Mouse (Mus musculus): ENCODE measurements around the gene Scamp3. TPM values are rescaled to one million over a fixed set of nuclear protein-coding genes. Genes with fewer than 3 reads are reported as not detected.
"Not testable (repeated sequence)": the region's sequence is repeated elsewhere in the genome, so short reads cannot be mapped to it uniquely, and the experiment has no call there.

Scamp3 gene
- polyA plus RNA-seq, 1 experiment from 2014 or later: 79.6 TPM

GRCm38 (mm10) chr3:89156951-89157350 is 20.3 kb upstream of the Scamp3 start:
- H3K4me3 ChIP-seq (ENCODE audit: inconsistent target): no peak overlapping the region
- no peak overlapping the region for H3K27ac ChIP-seq
- WGBS (ENCODE audit: missing documents): 50% methylated on average over 8 of the region's 8 CpGs
- no peaks in the 10 kb centered on the region for H3K79me2 ChIP-seq (ENCODE audit: inconsistent target)
- H3K36me3 ChIP-seq (ENCODE audit: inconsistent target): no peaks in the 10 kb centered on the region

GRCm38 (mm10) chr3:89158651-89159050 is 18.6 kb upstream of the Scamp3 start:
- Histone ChIP-seq H3K36me3 (ENCODE audit: inconsistent target) (no peaks in the 10 kb centered on the region), H3K27ac (no peak overlapping the region), H3K4me3 (ENCODE audit: inconsistent target) (no peak overlapping the region), H3K79me2 (ENCODE audit: inconsistent target) (no peaks in the 10 kb centered on the region)
- WGBS (ENCODE audit: missing documents): 33% methylated on average over 7 of the region's 7 CpGs

GRCm38 (mm10) chr3:89159211-89159610 is 18.1 kb upstream of the Scamp3 start:
- Histone ChIP-seq H3K27ac (no peak overlapping the region), H3K36me3 (ENCODE audit: inconsistent target) (no peaks in the 10 kb centered on the region), H3K79me2 (ENCODE audit: inconsistent target) (no peaks in the 10 kb centered on the region), H3K4me3 (ENCODE audit: inconsistent target) (no peak overlapping the region)
- WGBS (ENCODE audit: missing documents): 6% methylated on average over 13 of the region's 13 CpGs

- WGBS (ENCODE audit: missing documents): under 1% methylated on average over 49 of the region's 66 CpGs
Measured at GRCm38 (mm10) chr3:89159616-89160344, 17.5 kb upstream of the Scamp3 start, which contains the start of gene Hcn3. TSS of gene Hcn3 (minus strand) at chr3:89160196.

GRCm38 (mm10) chr3:89161207-89161606 is 16.1 kb upstream of the Scamp3 start:
- H3K36me3 ChIP-seq (ENCODE audit: inconsistent target); H3K4me3 ChIP-seq (ENCODE audit: inconsistent target); H3K27ac ChIP-seq: not testable (repeated sequence)
- H3K79me2 ChIP-seq (ENCODE audit: inconsistent target): peaks cover 12% of the 10 kb centered on the region

More at GRCm38 (mm10) chr3:89159616-89160344, 17.5 kb upstream of the Scamp3 start, which contains the start of gene Hcn3:
- Histone ChIP-seq H3K4me3 (ENCODE audit: inconsistent target) (no peak within 1 kb of the TSS), H3K27ac (no peak within 1 kb of the TSS), H3K36me3 (ENCODE audit: inconsistent target) (no peaks in the 10 kb centered on the region), H3K79me2 (ENCODE audit: inconsistent target) (no peaks in the 10 kb centered on the region)

GRCm38 (mm10) chr3:89161786-89162185 is 15.5 kb upstream of the Scamp3 start:
- Histone ChIP-seq H3K4me3 (ENCODE audit: inconsistent target) (no peak overlapping the region), H3K27ac (no peak overlapping the region), H3K36me3 (ENCODE audit: inconsistent target) (no peaks in the 10 kb centered on the region), H3K79me2 (ENCODE audit: inconsistent target) (peaks cover 18% of the 10 kb centered on the region)
- 100% methylated on average over 4 of the region's 4 CpGs for WGBS (ENCODE audit: missing documents)

- Histone ChIP-seq H3K27ac (peak overlapping the region; percentile 71), H3K79me2 (ENCODE audit: inconsistent target) (peaks cover 30% of the 10 kb centered on the region), H3K4me3 (ENCODE audit: inconsistent target) (no peak overlapping the region), H3K36me3 (ENCODE audit: inconsistent target) (peaks cover 12% of the 10 kb centered on the region; the same call in 1 of the 2 replicates)
- WGBS (ENCODE audit: missing documents): 86% methylated on average over 1 of the region's 1 CpGs
Measured at GRCm38 (mm10) chr3:89163123-89163522, 14.2 kb upstream of the Scamp3 start.

- H3K4me3 ChIP-seq (ENCODE audit: inconsistent target): peak overlapping the region; percentile 40
Measured at GRCm38 (mm10) chr3:89163643-89164245, 13.5 kb upstream of the Scamp3 start.

GRCm38 (mm10) chr3:89164506-89165267 is 12.6 kb upstream of the Scamp3 start, which contains the start of gene Clk2:
TSS of gene Clk2 (plus strand) at chr3:89164795.
- H3K27ac ChIP-seq: peak within 1 kb of the TSS; percentile 71
- WGBS (ENCODE audit: missing documents): under 1% methylated on average over 63 of the region's 79 CpGs
- peak within 1 kb of the TSS; percentile 79 for H3K4me3 ChIP-seq (ENCODE audit: inconsistent target)
- H3K36me3 ChIP-seq (ENCODE audit: inconsistent target): peaks cover 27% of the 10 kb centered on the region
- H3K79me2 ChIP-seq (ENCODE audit: inconsistent target): peaks cover 30% of the 10 kb centered on the region

More at GRCm38 (mm10) chr3:89163643-89164245, 13.5 kb upstream of the Scamp3 start:
- H3K27ac ChIP-seq: peak overlapping the region; percentile 71
- 17% methylated on average over 5 of the region's 5 CpGs for WGBS (ENCODE audit: missing documents)
- H3K79me2 ChIP-seq (ENCODE audit: inconsistent target): peaks cover 30% of the 10 kb centered on the region
- H3K36me3 ChIP-seq (ENCODE audit: inconsistent target): peaks cover 18% of the 10 kb centered on the region

GRCm38 (mm10) chr3:89165268-89165870 is 11.9 kb upstream of the Scamp3 start:
- Histone ChIP-seq H3K27ac (peak overlapping the region; percentile 48), H3K4me3 (ENCODE audit: inconsistent target) (peak overlapping the region; percentile 79), H3K79me2 (ENCODE audit: inconsistent target) (peaks cover 30% of the 10 kb centered on the region), H3K36me3 (ENCODE audit: inconsistent target) (peaks cover 33% of the 10 kb centered on the region)
- 24% methylated on average over 12 of the region's 12 CpGs for WGBS (ENCODE audit: missing documents)

- 96% methylated on average over 19 of the region's 19 CpGs for WGBS (ENCODE audit: missing documents)
- no peak overlapping the region for H3K4me3 ChIP-seq (ENCODE audit: inconsistent target)
- peaks cover 43% of the 10 kb centered on the region for H3K36me3 ChIP-seq (ENCODE audit: inconsistent target)
Measured at GRCm38 (mm10) chr3:89166945-89167344, 10.3 kb upstream of the Scamp3 start.

GRCm38 (mm10) chr3:89174844-89175243 is 2.4 kb upstream of the Scamp3 start:
- WGBS (ENCODE audit: missing documents): 95% methylated on average over 11 of the region's 11 CpGs
- Histone ChIP-seq H3K79me2 (ENCODE audit: inconsistent target) (peaks cover 19% of the 10 kb centered on the region), H3K36me3 (ENCODE audit: inconsistent target) (peaks cover 66% of the 10 kb centered on the region), H3K4me3 (ENCODE audit: inconsistent target) (no peak overlapping the region), H3K27ac (no peak overlapping the region)

More at GRCm38 (mm10) chr3:89166945-89167344, 10.3 kb upstream of the Scamp3 start:
- H3K79me2 ChIP-seq (ENCODE audit: inconsistent target): peaks cover 30% of the 10 kb centered on the region
- no peak overlapping the region for H3K27ac ChIP-seq

- Histone ChIP-seq H3K79me2 (ENCODE audit: inconsistent target) (peaks cover 19% of the 10 kb centered on the region), H3K36me3 (ENCODE audit: inconsistent target) (peaks cover 66% of the 10 kb centered on the region), H3K4me3 (ENCODE audit: inconsistent target) (no peak overlapping the region), H3K27ac (no peak overlapping the region)
- 96% methylated on average over 10 of the region's 10 CpGs for WGBS (ENCODE audit: missing documents)
Measured at GRCm38 (mm10) chr3:89175544-89175943, 1.7 kb upstream of the Scamp3 start.

- Histone ChIP-seq H3K4me3 (ENCODE audit: inconsistent target) (no peak overlapping the region), H3K36me3 (ENCODE audit: inconsistent target) (peaks cover 70% of the 10 kb centered on the region), H3K79me2 (ENCODE audit: inconsistent target) (peaks cover 19% of the 10 kb centered on the region), H3K27ac (no peak overlapping the region)
- WGBS (ENCODE audit: missing documents): 92% methylated on average over 7 of the region's 7 CpGs
Measured at GRCm38 (mm10) chr3:89176421-89176820, 852 bp upstream of the Scamp3 start.

Measured in macrophage (primary cell).